Mouse (Mus musculus) liver, postnatal 0 days (tissue): ENCODE data around the gene Ftsj1.

Experiments
- CTCF ChIP-seq: sonication (generic); IDR thresholded peaks from 2 replicates; pipeline ENCODE4 v1.5.1; 2016; ENCODE audit warnings: antibody characterized with exemption, low read depth
- EP300 ChIP-seq: IDR thresholded peaks from 2 replicates; pipeline ENCODE4 v1.6.1; 2016; ENCODE audit warnings: antibody characterized with exemption, low read depth, mild to moderate bottlenecking

- TF ChIP-seq CTCF (no peak), EP300 (no peak)
Observed at GRCm38 (mm10) chrX:8219651-8220050, 32.6 kb downstream of the Ftsj1 start.
